Mouse (Mus musculus): Measurements from ENCODE around the gene Scn3a. TPM values are rescaled to one million over a fixed set of nuclear protein-coding genes. Genes with fewer than 3 reads are reported as not detected.

Gene Scn3a
- polyA plus RNA-seq, 1 experiment from 2014 or later = 51.3 TPM

DNA sequence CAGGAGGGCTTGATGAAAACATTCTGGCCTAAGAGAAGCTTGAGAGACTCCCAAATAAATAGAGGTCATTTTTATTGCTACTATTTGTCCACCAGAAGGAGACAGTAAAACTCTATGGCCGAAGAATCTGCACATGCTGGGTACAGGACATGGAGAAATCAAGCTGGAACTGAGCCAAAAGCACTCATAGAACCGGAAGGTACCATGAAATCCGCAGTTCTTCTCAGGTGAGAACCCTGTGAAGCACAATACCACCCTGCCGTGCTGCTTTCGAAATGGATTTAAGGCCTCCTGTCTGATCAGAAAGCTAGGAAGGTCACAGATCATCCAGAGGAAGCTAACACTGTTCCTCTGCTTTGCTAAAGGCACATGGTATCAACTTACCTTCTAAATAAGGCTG, 143.9 kb downstream of the Scn3a start:
- WGBS = 74% methylated on average over 5 of the region's 5 CpGs
- Histone ChIP-seq H3K4me1 (replicated peaks) (peaks cover 6% of the 10 kb centered on the region; the same call in 1 of the 2 replicates), H3K36me3 (no peaks in the 10 kb centered on the region), H3K9me3 (no peaks in the 10 kb centered on the region), H3K27ac (no peak overlapping the region), H3K4me3 (no peak overlapping the region), H3K9ac (no peak overlapping the region), H3K4me2 (no peak overlapping the region), H3K27me3 (no peaks in the 10 kb centered on the region)
- no peak for ATAC-seq (ENCODE audit: low FRiP score)

- peaks cover 6% of the 10 kb centered on the region; the same call in 1 of the 2 replicates for H3K4me1 ChIP-seq (replicated peaks)
- H3K36me3 ChIP-seq = no peaks in the 10 kb centered on the region
- H3K9me3 ChIP-seq = no peaks in the 10 kb centered on the region
- no peaks in the 10 kb centered on the region for H3K27me3 ChIP-seq
- H3K9ac ChIP-seq = no peak overlapping the region
- H3K27ac ChIP-seq = no peak overlapping the region
- no peak overlapping the region for H3K4me3 ChIP-seq
- H3K4me2 ChIP-seq = no peak overlapping the region
- 45% methylated on average over 11 of the region's 11 CpGs for WGBS
- no peak for ATAC-seq (ENCODE audit: low FRiP score)
Observed at GRCm38 (mm10) chr2:65421259-65422255, 145.9 kb downstream of the Scn3a start.

GRCm38 (mm10) chr2:65418608-65419007, 148.8 kb downstream of the Scn3a start:
- ATAC-seq (ENCODE audit: low FRiP score) = no peak
- WGBS = 63% methylated on average over 1 of the region's 1 CpGs
- Histone ChIP-seq H3K27me3 (no peaks in the 10 kb centered on the region), H3K4me1 (replicated peaks) (peaks cover 18% of the 10 kb centered on the region), H3K4me2 (no peak overlapping the region), H3K9me3 (no peaks in the 10 kb centered on the region), H3K27ac (no peak overlapping the region), H3K36me3 (no peaks in the 10 kb centered on the region), H3K9ac (no peak overlapping the region), H3K4me3 (no peak overlapping the region)

- ATAC-seq (ENCODE audit: low FRiP score) = no peak
- no peaks in the 10 kb centered on the region for H3K9me3 ChIP-seq
- H3K9ac ChIP-seq = no peak overlapping the region
- H3K4me2 ChIP-seq = no peak overlapping the region
- no peaks in the 10 kb centered on the region for H3K36me3 ChIP-seq
- WGBS = 100% methylated on average over 1 of the region's 1 CpGs
- H3K4me3 ChIP-seq = no peak overlapping the region
- H3K4me1 ChIP-seq (replicated peaks) = peaks cover 12% of the 10 kb centered on the region
- H3K27me3 ChIP-seq = no peaks in the 10 kb centered on the region
- H3K27ac ChIP-seq = peak overlapping the region; percentile 88; the same call in 1 of the 2 replicates
Observed at GRCm38 (mm10) chr2:65416535-65416934, 150.9 kb downstream of the Scn3a start.

GRCm38 (mm10) chr2:65415294-65415693, 152.1 kb downstream of the Scn3a start:
- H3K4me3 ChIP-seq = no peak overlapping the region; the same call in 1 of the 2 replicates
- WGBS = 0% methylated on average over 2 of the region's 2 CpGs

DNA sequence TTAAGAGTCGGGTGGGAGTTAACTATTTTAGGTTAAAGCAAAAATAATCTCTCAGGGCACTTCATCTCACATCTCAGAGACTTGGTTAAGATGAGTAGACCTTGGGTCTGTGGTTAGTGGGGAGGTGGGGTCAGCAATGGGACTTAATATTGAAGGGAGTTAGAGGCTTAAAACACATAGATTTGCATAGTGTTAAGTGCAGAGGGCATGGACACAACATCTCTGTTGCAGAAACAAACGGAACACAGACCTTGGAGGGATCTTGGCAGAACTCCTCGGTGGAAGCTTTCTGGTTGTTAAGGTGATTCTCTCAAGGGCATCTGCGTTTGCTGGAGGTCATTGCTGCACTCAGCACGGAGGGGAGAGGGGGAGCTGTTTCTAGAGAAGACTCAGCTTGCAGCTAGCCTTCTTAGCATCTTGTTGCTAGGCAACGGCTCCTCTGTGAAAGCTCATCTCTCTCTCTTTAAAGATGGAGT, 152.6 kb downstream of the Scn3a start:
- Histone ChIP-seq H3K9ac (peak overlapping the region; percentile 35; the same call in 1 of the 2 replicates), H3K4me2 (peak overlapping the region; percentile 52), H3K4me1 (replicated peaks) (peaks cover 12% of the 10 kb centered on the region), H3K9me3 (no peaks in the 10 kb centered on the region), H3K36me3 (no peaks in the 10 kb centered on the region), H3K4me3 (peak overlapping the region; percentile 30), H3K27ac (peak overlapping the region; percentile 88), H3K27me3 (no peaks in the 10 kb centered on the region)
- 5% methylated on average over 6 of the region's 6 CpGs for WGBS
- ATAC-seq (ENCODE audit: low FRiP score) = peak; percentile 89

More at GRCm38 (mm10) chr2:65415294-65415693, 152.1 kb downstream of the Scn3a start:
- H3K9me3 ChIP-seq = no peaks in the 10 kb centered on the region
- H3K4me2 ChIP-seq = peak overlapping the region; percentile 52
- peaks cover 12% of the 10 kb centered on the region for H3K4me1 ChIP-seq (replicated peaks)
- H3K36me3 ChIP-seq = no peaks in the 10 kb centered on the region
- H3K27me3 ChIP-seq = no peaks in the 10 kb centered on the region
- peak; percentile 43 for ATAC-seq (ENCODE audit: low FRiP score)
- H3K9ac ChIP-seq = no peak overlapping the region
- H3K27ac ChIP-seq = peak overlapping the region; percentile 88

GRCm38 (mm10) chr2:65414237-65414636, 153.2 kb downstream of the Scn3a start:
- under 1% methylated on average over 7 of the region's 7 CpGs for WGBS
- H3K9ac ChIP-seq = peak overlapping the region; percentile 70

DNA sequence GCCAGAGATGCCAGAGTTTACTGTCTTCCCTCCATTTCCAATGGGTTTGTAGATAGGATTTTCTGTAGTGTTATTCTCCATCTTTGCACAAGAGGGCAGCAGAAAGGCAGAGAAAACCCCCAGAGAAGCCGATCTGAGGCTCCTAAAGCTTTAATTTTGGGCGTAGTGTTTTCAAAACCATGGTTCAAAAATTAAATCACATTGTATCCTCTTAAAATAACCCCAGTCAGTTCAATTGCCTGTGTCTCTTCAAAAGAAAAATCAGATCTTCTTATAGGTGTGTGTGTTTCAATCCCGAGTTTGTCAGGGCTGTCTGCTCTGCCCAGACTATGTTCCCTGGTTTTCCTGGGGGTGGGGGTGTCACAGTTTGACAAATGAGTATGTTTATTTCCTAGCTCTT, 153.7 kb downstream of the Scn3a start:
- peak overlapping the region; percentile 30 for H3K4me3 ChIP-seq
- no peaks in the 10 kb centered on the region for H3K9me3 ChIP-seq
- H3K9ac ChIP-seq = peak overlapping the region; percentile 70
- peak overlapping the region; percentile 88 for H3K27ac ChIP-seq
- peaks cover 12% of the 10 kb centered on the region for H3K4me1 ChIP-seq (replicated peaks)
- H3K27me3 ChIP-seq = no peaks in the 10 kb centered on the region
- no peaks in the 10 kb centered on the region for H3K36me3 ChIP-seq
- ATAC-seq (ENCODE audit: low FRiP score) = peak; percentile 62
- peak overlapping the region; percentile 52 for H3K4me2 ChIP-seq
- under 1% methylated on average over 3 of the region's 3 CpGs for WGBS

More at GRCm38 (mm10) chr2:65414237-65414636, 153.2 kb downstream of the Scn3a start:
- Histone ChIP-seq H3K27me3 (no peaks in the 10 kb centered on the region), H3K4me3 (peak overlapping the region; percentile 30), H3K4me2 (peak overlapping the region; percentile 52), H3K4me1 (replicated peaks) (peaks cover 12% of the 10 kb centered on the region), H3K27ac (peak overlapping the region; percentile 88), H3K36me3 (no peaks in the 10 kb centered on the region), H3K9me3 (no peaks in the 10 kb centered on the region)
- peak; percentile 91 for ATAC-seq (ENCODE audit: low FRiP score)

Other genes starting within 250 kb of the Scn3a start
- gene Slc38a11, start 203.6 kb downstream of the Scn3a start, polyA plus RNA-seq (2015; fragmentation: Nextera tagmentation; extraction: Ambion mirVana) = 1.3 and 1.5 TPM in 2 replicates
- gene Scn2a, start 53.1 kb upstream of the Scn3a start, polyA plus RNA-seq (2015; fragmentation: Nextera tagmentation; extraction: Ambion mirVana) = 37.1 and 38.6 TPM in 2 replicates

Data from hindbrain, embryonic 13.5 days (tissue).